ENCODE assay signal across 10 mouse cellular contexts in genomic region chr9:91364127-91364970, GRCm38 (mm10). TPM values are rescaled to one million over a fixed set of nuclear protein-coding genes. Genes with fewer than 3 reads are reported as not detected.
A peak's percentile ranks its signal among the peaks of the same experiment; 100 is the strongest.
DNase-seq lines count a peak whose midpoint lies in the region; ATAC-seq lines count a peak whose summit lies in the region.
"Had no signal": no experiment of that assay in that cellular context is flagged by ENCODE, and none has a peak within 500 bp of the region (broad histone marks: within the 10 kb centered on the region; RNA-seq: fewer than 3 reads in every experiment).

No protein-coding gene starts in this region.

- peak overlapping the region; percentile 97 for H3K27ac ChIP-seq in hindbrain, embryonic 13.5 days
- H3K27ac ChIP-seq in midbrain, embryonic 13.5 days: peak overlapping the region; percentile 94

- WGBS in hindbrain, embryonic 13.5 days: under 1% methylated on average over 76 of the region's 77 CpGs
- under 1% methylated on average over 67 of the region's 77 CpGs for WGBS in midbrain, embryonic 13.5 days

- intact Hi-C loops in left cerebral cortex, postnatal 4 days (cut with DNase I): no loop called here

- H3K4me1 ChIP-seq in hindbrain, embryonic 13.5 days (replicated peaks): peaks cover 6% of the 10 kb centered on the region; the same call in 1 of the 2 replicates
- H3K4me1 ChIP-seq in midbrain, embryonic 13.5 days (replicated peaks): peaks cover 15% of the 10 kb centered on the region

- H3K36me3 ChIP-seq in hindbrain, embryonic 13.5 days: no peaks in the 10 kb centered on the region
- H3K36me3 ChIP-seq in midbrain, embryonic 13.5 days: no peaks in the 10 kb centered on the region

- peak overlapping the region; percentile 96 for H3K9ac ChIP-seq in hindbrain, embryonic 13.5 days
- peak overlapping the region; percentile 98 for H3K9ac ChIP-seq in midbrain, embryonic 13.5 days (replicated peaks)

- peak; percentile 62 for DNase-seq in left cerebral cortex, postnatal 4 days
- no peak for DNase-seq in left cerebral cortex, adult 8-10 months (ENCODE audit: low spot score in 2 of 2)
- DNase-seq in cerebellum, postnatal 25 days: peak; percentile 76 to 85
- no peak for DNase-seq in urinary bladder, postnatal 4 days (ENCODE audit: low spot score in 2 of 2)
- no peak for DNase-seq in gastrocnemius, adult 8-10 months (ENCODE audit: low spot score in 2 of 2)
- no peak for DNase-seq in frontal cortex, postnatal 10 days (ENCODE audit: low spot score in 2 of 2)

- no peaks in the 10 kb centered on the region for H3K9me3 ChIP-seq in hindbrain, embryonic 13.5 days
- no peaks in the 10 kb centered on the region for H3K9me3 ChIP-seq in midbrain, embryonic 13.5 days

- peaks cover 65% of the 10 kb centered on the region for H3K27me3 ChIP-seq in hindbrain, embryonic 13.5 days
- peaks cover 50% of the 10 kb centered on the region for H3K27me3 ChIP-seq in midbrain, embryonic 13.5 days

- H3K4me2 ChIP-seq in hindbrain, embryonic 13.5 days: peak overlapping the region; percentile 51
- peak overlapping the region; percentile 55 for H3K4me2 ChIP-seq in midbrain, embryonic 13.5 days (replicated peaks)

- ATAC-seq in hindbrain, embryonic 13.5 days (ENCODE audit: low FRiP score): peak; percentile 12
- ATAC-seq in midbrain, embryonic 13.5 days: peak; percentile 46

- peak overlapping the region; percentile 71 for H3K4me3 ChIP-seq in hindbrain, embryonic 13.5 days
- H3K4me3 ChIP-seq in midbrain, embryonic 13.5 days (replicated peaks): peak overlapping the region; percentile 72

RNA-seq across cellular contexts. Expression of gene Zic1, which starts 1.3 kb away (rescaled TPM):
- 10 to 100 TPM; 21.4 to 28.8 TPM for total RNA-seq in left cerebral cortex, postnatal 4 days (2021)
- 10 to 100 TPM; 13.6 to 36.2 (median 24.1) TPM for total RNA-seq in left cerebral cortex, adult 8-10 months (2022)
- polyA plus RNA-seq in hindbrain, embryonic 13.5 days (2015; fragmentation: Nextera tagmentation; extraction: Ambion mirVana): 13.7 and 21.3 TPM in 2 replicates
- polyA plus RNA-seq in midbrain, embryonic 13.5 days (2015; fragmentation: Nextera tagmentation; extraction: Ambion mirVana): 14.8 and 16.4 TPM in 2 replicates
- total RNA-seq in gastrocnemius, adult 8-10 months (2022): 1 to 10 TPM in 3 of 4 experiments, under 1 TPM in 1; 0.65 to 2.2 (median 1.4) TPM
- total RNA-seq: adrenal gland, postnatal 36 days; neutrophil, adult 5-6 weeks had no signal

RNA-seq across cellular contexts. Expression of gene Zic4, which starts 2.1 kb away (rescaled TPM):
- 1 to 10 TPM; 9.4 to 10.0 TPM for total RNA-seq in left cerebral cortex, postnatal 4 days (2021)
- 1 to 10 TPM; 3.2 to 8.1 (median 5.6) TPM for total RNA-seq in left cerebral cortex, adult 8-10 months (2022)
- polyA plus RNA-seq in hindbrain, embryonic 13.5 days (2015; fragmentation: Nextera tagmentation; extraction: Ambion mirVana): 42.7 and 58.2 TPM in 2 replicates
- 53.2 and 56.6 TPM in 2 replicates for polyA plus RNA-seq in midbrain, embryonic 13.5 days (2015; fragmentation: Nextera tagmentation; extraction: Ambion mirVana)
- under 1 TPM in 1 of 4 experiments, not detected in 3; 0.18 TPM for total RNA-seq in gastrocnemius, adult 8-10 months (2022)
- total RNA-seq: adrenal gland, postnatal 36 days; neutrophil, adult 5-6 weeks had no signal

Comparison
In these comparisons a context has a peak if more than half of its experiments do, and no peak if none do; other contexts are left out.
1. DNase-seq: peak in left cerebral cortex, postnatal 4 days (single experiment) and cerebellum, postnatal 25 days (2 of 2); none in left cerebral cortex, adult 8-10 months (0 of 2), urinary bladder, postnatal 4 days (0 of 2), gastrocnemius, adult 8-10 months (0 of 2) and frontal cortex, postnatal 10 days (0 of 2).
2. RNA of gene Zic1, which starts 1.3 kb away (total RNA-seq): 21.4 to 28.8 TPM in left cerebral cortex, postnatal 4 days and 13.6 to 36.2 TPM in left cerebral cortex, adult 8-10 months; 0.65 to 2.2 TPM in gastrocnemius, adult 8-10 months; every median in the first group is over 4 times any median in the second.